Mouse (Mus musculus): Measurements from ENCODE around the gene Apc2. TPM values are rescaled to one million over a fixed set of nuclear protein-coding genes. Genes with fewer than 3 reads are reported as not detected.

Apc2 gene
- polyA plus RNA-seq, 1 experiment from 2014 or later, result 1.5 TPM

GRCm38 (mm10) chr10:80253551-80253950 is 42.2 kb upstream of the Apc2 start:
- Histone ChIP-seq H3K4me2 (ENCODE audit: low read depth, low read length) (no peak overlapping the region), H3K4me3 (ENCODE audit: low read length) (no peak overlapping the region), H3K9me3 (replicated peaks; ENCODE audit: control insufficient read depth, low read length) (no peaks in the 10 kb centered on the region), H3K27ac (ENCODE audit: low read length) (no peak overlapping the region), H3K36me3 (ENCODE audit: control insufficient read depth, insufficient read depth) (peaks cover 45% of the 10 kb centered on the region), H3K4me1 (ENCODE audit: control insufficient read depth, insufficient read depth, low read length) (peaks cover 24% of the 10 kb centered on the region), H3K27me3 (ENCODE audit: control insufficient read depth, insufficient read depth, low read length) (no peaks in the 10 kb centered on the region), H3K9ac (ENCODE audit: low read length) (no peak overlapping the region)
- ATAC-seq (replicated peaks; ENCODE audit: extremely low read depth, insufficient read depth, low FRiP score), result no peak
- WGBS, result 77% methylated on average over 6 of the region's 6 CpGs

GRCm38 (mm10) chr10:80254331-80255297 is 41.2 kb upstream of the Apc2 start:
- ATAC-seq (replicated peaks; ENCODE audit: extremely low read depth, insufficient read depth, low FRiP score), result no peak
- WGBS, result 94% methylated on average over 26 of the region's 26 CpGs
- H3K4me2 ChIP-seq (ENCODE audit: low read depth, low read length), result no peak overlapping the region
- H3K27me3 ChIP-seq (ENCODE audit: control insufficient read depth, insufficient read depth, low read length), result no peaks in the 10 kb centered on the region
- H3K27ac ChIP-seq (ENCODE audit: low read length), result no peak overlapping the region
- no peak overlapping the region for H3K9ac ChIP-seq (ENCODE audit: low read length)
- peaks cover 49% of the 10 kb centered on the region for H3K36me3 ChIP-seq (ENCODE audit: control insufficient read depth, insufficient read depth)
- H3K9me3 ChIP-seq (replicated peaks; ENCODE audit: control insufficient read depth, low read length), result no peaks in the 10 kb centered on the region
- peaks cover 32% of the 10 kb centered on the region for H3K4me1 ChIP-seq (ENCODE audit: control insufficient read depth, insufficient read depth, low read length)
- no peak overlapping the region for H3K4me3 ChIP-seq (ENCODE audit: low read length)

DNA sequence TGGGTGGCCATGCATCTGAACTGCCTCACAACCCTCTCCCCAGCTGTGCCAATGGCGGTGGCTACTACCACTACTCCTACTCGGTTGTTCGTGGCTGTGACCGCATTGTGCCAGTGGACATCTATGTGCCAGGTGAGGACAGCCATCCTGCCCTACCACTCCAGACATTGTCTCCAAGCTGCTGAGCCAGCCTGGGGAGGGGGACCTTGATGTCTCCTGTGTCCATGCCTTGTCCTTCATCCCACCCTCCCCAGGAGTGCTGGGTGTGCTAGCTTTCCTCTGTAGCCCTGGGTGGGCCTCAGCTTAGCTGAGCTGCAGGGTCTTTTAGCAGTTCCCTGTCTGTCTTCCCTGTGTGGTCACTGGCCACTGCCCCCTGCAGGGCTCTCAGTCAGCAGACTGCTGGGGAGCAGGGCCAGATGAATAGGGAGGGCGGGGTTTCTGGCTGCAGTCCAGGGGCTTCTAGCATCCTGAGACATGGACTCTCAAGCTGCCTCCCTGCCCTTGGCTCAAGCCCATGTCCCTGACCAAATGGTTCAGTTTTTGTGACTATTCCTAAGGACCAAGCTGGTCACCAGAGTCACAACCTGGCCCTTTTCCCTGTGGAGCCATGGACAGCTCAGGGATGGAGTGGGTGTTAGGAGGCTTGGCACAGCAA is 39.8 kb upstream of the Apc2 start:
- no peak overlapping the region for H3K4me3 ChIP-seq (ENCODE audit: low read length)
- ATAC-seq (replicated peaks; ENCODE audit: extremely low read depth, insufficient read depth, low FRiP score), result no peak

DNA sequence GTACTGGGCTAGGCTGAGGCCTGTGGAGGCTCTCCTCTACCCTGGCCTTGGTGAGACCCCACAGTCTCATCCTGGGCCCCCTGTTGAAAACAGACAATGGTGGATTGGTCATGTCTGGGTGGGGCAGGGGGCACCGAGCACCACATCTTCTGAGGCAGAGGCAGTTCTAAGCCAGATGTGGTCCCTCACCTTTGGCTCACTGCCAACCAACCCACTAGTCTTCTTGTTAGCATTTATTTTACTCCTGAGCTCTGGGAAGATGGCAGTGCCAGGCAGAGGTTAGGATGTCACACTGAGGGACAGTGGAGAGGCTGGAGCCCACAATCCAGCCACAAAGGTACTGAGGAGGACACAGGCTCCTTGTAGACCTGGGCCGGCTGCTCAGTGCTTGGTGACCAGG is 37.8 kb upstream of the Apc2 start:
- H3K36me3 ChIP-seq (ENCODE audit: control insufficient read depth, insufficient read depth), result peaks cover 49% of the 10 kb centered on the region
- no peak overlapping the region for H3K4me3 ChIP-seq (ENCODE audit: low read length)
- 73% methylated on average over 2 of the region's 2 CpGs for WGBS
- peaks cover 26% of the 10 kb centered on the region for H3K4me1 ChIP-seq (ENCODE audit: control insufficient read depth, insufficient read depth, low read length)
- no peak overlapping the region for H3K9ac ChIP-seq (ENCODE audit: low read length)
- H3K9me3 ChIP-seq (replicated peaks; ENCODE audit: control insufficient read depth, low read length), result no peaks in the 10 kb centered on the region
- H3K27ac ChIP-seq (ENCODE audit: low read length), result no peak overlapping the region
- ATAC-seq (replicated peaks; ENCODE audit: extremely low read depth, insufficient read depth, low FRiP score), result no peak
- no peak overlapping the region for H3K4me2 ChIP-seq (ENCODE audit: low read depth, low read length)
- no peaks in the 10 kb centered on the region for H3K27me3 ChIP-seq (ENCODE audit: control insufficient read depth, insufficient read depth, low read length)

More for the DNA sequence above, 39.8 kb upstream of the Apc2 start:
- no peak overlapping the region for H3K4me2 ChIP-seq (ENCODE audit: low read depth, low read length)
- WGBS, result 84% methylated on average over 5 of the region's 5 CpGs
- peaks cover 29% of the 10 kb centered on the region for H3K4me1 ChIP-seq (ENCODE audit: control insufficient read depth, insufficient read depth, low read length)
- no peaks in the 10 kb centered on the region for H3K27me3 ChIP-seq (ENCODE audit: control insufficient read depth, insufficient read depth, low read length)
- no peaks in the 10 kb centered on the region for H3K9me3 ChIP-seq (replicated peaks; ENCODE audit: control insufficient read depth, low read length)
- no peak overlapping the region for H3K27ac ChIP-seq (ENCODE audit: low read length)
- no peak overlapping the region; the same call in 1 of the 2 replicates for H3K9ac ChIP-seq (ENCODE audit: low read length)
- H3K36me3 ChIP-seq (ENCODE audit: control insufficient read depth, insufficient read depth), result peaks cover 49% of the 10 kb centered on the region

GRCm38 (mm10) chr10:80258752-80259462 is 36.9 kb upstream of the Apc2 start:
- ATAC-seq (replicated peaks; ENCODE audit: extremely low read depth, insufficient read depth, low FRiP score), result no peak
- Histone ChIP-seq H3K4me3 (ENCODE audit: low read length) (no peak overlapping the region), H3K9ac (ENCODE audit: low read length) (no peak overlapping the region; the same call in 1 of the 2 replicates), H3K36me3 (ENCODE audit: control insufficient read depth, insufficient read depth) (peaks cover 46% of the 10 kb centered on the region), H3K4me1 (ENCODE audit: control insufficient read depth, insufficient read depth, low read length) (peaks cover 26% of the 10 kb centered on the region), H3K27me3 (ENCODE audit: control insufficient read depth, insufficient read depth, low read length) (no peaks in the 10 kb centered on the region), H3K27ac (ENCODE audit: low read length) (0 out of 2 replicates have a peak overlapping the region, but pooled peaks have one; percentile 99), H3K4me2 (ENCODE audit: low read depth, low read length) (peak overlapping the region; percentile 75), H3K9me3 (replicated peaks; ENCODE audit: control insufficient read depth, low read length) (no peaks in the 10 kb centered on the region)
- 86% methylated on average over 14 of the region's 14 CpGs for WGBS

- no peaks in the 10 kb centered on the region for H3K27me3 ChIP-seq (ENCODE audit: control insufficient read depth, insufficient read depth, low read length)
- peak overlapping the region; percentile 75 for H3K4me2 ChIP-seq (ENCODE audit: low read depth, low read length)
- ATAC-seq (replicated peaks; ENCODE audit: extremely low read depth, insufficient read depth, low FRiP score), result no peak
- H3K9ac ChIP-seq (ENCODE audit: low read length), result peak overlapping the region; percentile 71
- peaks cover 30% of the 10 kb centered on the region for H3K4me1 ChIP-seq (ENCODE audit: control insufficient read depth, insufficient read depth, low read length)
- WGBS, result 63% methylated on average over 6 of the region's 6 CpGs
- H3K9me3 ChIP-seq (replicated peaks; ENCODE audit: control insufficient read depth, low read length), result no peaks in the 10 kb centered on the region
- peak overlapping the region; percentile 99 for H3K27ac ChIP-seq (ENCODE audit: low read length)
- peaks cover 41% of the 10 kb centered on the region for H3K36me3 ChIP-seq (ENCODE audit: control insufficient read depth, insufficient read depth)
- peak overlapping the region; percentile 50 for H3K4me3 ChIP-seq (ENCODE audit: low read length)
Observed at GRCm38 (mm10) chr10:80259463-80259805, 36.3 kb upstream of the Apc2 start.

DNA sequence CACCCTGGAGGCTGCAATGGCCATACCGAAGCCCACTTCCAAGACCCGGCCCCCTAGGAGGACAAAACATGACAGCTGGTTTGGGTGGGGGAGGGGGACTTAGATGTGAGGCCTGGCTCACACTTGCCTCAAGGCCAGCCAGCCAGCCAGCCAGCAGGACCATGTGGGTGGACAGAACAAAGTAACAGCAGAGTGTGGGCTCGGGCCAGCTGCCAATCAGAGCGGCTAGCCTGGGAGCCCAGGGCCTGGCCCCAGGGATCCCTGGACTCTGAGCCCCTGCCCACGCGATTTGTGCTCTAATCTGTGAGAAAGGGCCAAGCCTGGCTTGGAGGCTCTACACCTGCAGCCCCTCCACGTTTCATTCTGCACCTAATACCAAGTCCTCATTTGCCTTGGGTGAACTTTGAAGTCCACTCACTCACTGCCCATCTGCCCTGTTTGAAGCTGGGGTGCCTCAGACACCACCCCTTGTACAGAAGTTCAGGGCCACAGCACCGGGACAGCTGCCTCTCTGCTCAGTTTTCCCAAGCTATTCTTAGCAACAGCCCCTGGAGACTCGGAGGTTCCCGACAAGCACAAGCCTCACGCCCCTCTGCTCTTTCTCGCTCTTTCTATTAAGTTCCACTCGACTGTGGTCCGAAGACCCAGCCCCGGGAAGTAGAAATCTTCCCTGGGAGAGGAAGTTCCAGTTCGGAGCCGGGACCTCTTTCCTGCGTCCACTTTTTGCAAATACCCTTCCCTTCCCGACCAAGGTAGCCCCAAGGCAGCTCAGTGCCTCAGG is 35.7 kb upstream of the Apc2 start:
- H3K9me3 ChIP-seq (replicated peaks; ENCODE audit: control insufficient read depth, low read length), result no peaks in the 10 kb centered on the region
- 3% methylated on average over 19 of the region's 19 CpGs for whole genome bisulfite sequencing

More for the DNA sequence above, 35.7 kb upstream of the Apc2 start:
- peaks cover 35% of the 10 kb centered on the region for H3K36me3 ChIP-seq (ENCODE audit: control insufficient read depth, insufficient read depth)
- H3K9ac ChIP-seq (ENCODE audit: low read length), result peak overlapping the region; percentile 71
- ATAC-seq (replicated peaks; ENCODE audit: extremely low read depth, insufficient read depth, low FRiP score), result no peak
- H3K4me1 ChIP-seq (ENCODE audit: control insufficient read depth, insufficient read depth, low read length), result peaks cover 30% of the 10 kb centered on the region
- peak overlapping the region; percentile 50 for H3K4me3 ChIP-seq (ENCODE audit: low read length)
- H3K4me2 ChIP-seq (ENCODE audit: low read depth, low read length), result peak overlapping the region; percentile 75
- peak overlapping the region; percentile 99 for H3K27ac ChIP-seq (ENCODE audit: low read length)
- H3K27me3 ChIP-seq (ENCODE audit: control insufficient read depth, insufficient read depth, low read length), result no peaks in the 10 kb centered on the region
